Mouse (Mus musculus) erythroblast, embryonic 14.5 days (primary cell): Measurements from ENCODE around the gene Uchl3.

Source experiments
- GATA1 ChIP-seq: IDR thresholded peaks from 2 replicates; pipeline ENCODE4 v1.6.1; 2012; ENCODE audit warnings: low read length, inconsistent platforms, mixed read lengths
- TAL1 ChIP-seq: IDR thresholded peaks from 3 replicates; pipeline ENCODE4 v1.6.1; 2012; ENCODE audit warnings: low read length, inconsistent platforms, mixed read lengths

GRCm38 (mm10) chr14:101654526-101654909 is 751 bp downstream of the Uchl3 start:
- TF ChIP-seq GATA1 (no peak), TAL1 (no peak)
